Mouse (Mus musculus): Measurements from ENCODE around the gene Sfrp5.

The Sfrp5 gene

GRCm38 (mm10) chr19:42201696-42202381 is at the start of gene Sfrp5:
Sfrp5 (minus strand) TSS chr19:42202252.
- no peak for DNase-seq

- DNase-seq, result no peak
These were observed 48.2 kb upstream of the Sfrp5 start for GRCm38 (mm10) chr19:42249976-42250914.

- no peak for DNase-seq
These were observed 45.5 kb upstream of the Sfrp5 start, which contains the start of gene Golga7b for GRCm38 (mm10) chr19:42247519-42247918. Golga7b (plus strand) TSS chr19:42247574.

- no peak for DNase-seq
These were observed 44.6 kb upstream of the Sfrp5 start for GRCm38 (mm10) chr19:42246626-42247025.

- DNase-seq, result no peak
These were observed 41.3 kb upstream of the Sfrp5 start for GRCm38 (mm10) chr19:42243401-42243800.

GRCm38 (mm10) chr19:42240881-42241280 is 38.8 kb upstream of the Sfrp5 start:
- DNase-seq, result no peak

- no peak for DNase-seq
These were observed 36.3 kb upstream of the Sfrp5 start for GRCm38 (mm10) chr19:42238341-42238715.

- no peak for DNase-seq
These were observed 35.7 kb upstream of the Sfrp5 start for GRCm38 (mm10) chr19:42237602-42238340.

GRCm38 (mm10) chr19:42230986-42231385 is 28.9 kb upstream of the Sfrp5 start:
- no peak for DNase-seq

GRCm38 (mm10) chr19:42230288-42230568 is 28.2 kb upstream of the Sfrp5 start:
- DNase-seq, result no peak

- DNase-seq, result no peak
These were observed 27.6 kb upstream of the Sfrp5 start for GRCm38 (mm10) chr19:42229499-42230287.

- no peak for DNase-seq
These were observed 24.4 kb upstream of the Sfrp5 start for GRCm38 (mm10) chr19:42226451-42226850.

GRCm38 (mm10) chr19:42217374-42217763 is 15.3 kb upstream of the Sfrp5 start:
- no peak for DNase-seq

GRCm38 (mm10) chr19:42216699-42217373 is 14.8 kb upstream of the Sfrp5 start:
- DNase-seq, result no peak

- no peak for DNase-seq
These were observed 12.5 kb upstream of the Sfrp5 start for GRCm38 (mm10) chr19:42214601-42215000.

GRCm38 (mm10) chr19:42211936-42212335 is 9.9 kb upstream of the Sfrp5 start:
- DNase-seq, result no peak

- no peak for DNase-seq
These were observed 7.9 kb upstream of the Sfrp5 start for GRCm38 (mm10) chr19:42209976-42210375.

GRCm38 (mm10) chr19:42209485-42209884 is 7.4 kb upstream of the Sfrp5 start:
- DNase-seq, result no peak

- no peak for DNase-seq
These were observed 3.1 kb upstream of the Sfrp5 start for GRCm38 (mm10) chr19:42205201-42205600.

- DNase-seq, result no peak
These were observed 2.3 kb upstream of the Sfrp5 start for GRCm38 (mm10) chr19:42204306-42204705.

GRCm38 (mm10) chr19:42202467-42202866 is 415 bp upstream of the Sfrp5 start:
- DNase-seq, result no peak

- DNase-seq, result no peak
These were observed 4.0 kb downstream of the Sfrp5 start for GRCm38 (mm10) chr19:42198026-42198425.
